Mouse (Mus musculus): ENCODE results near the gene Gm28998. TPM values are rescaled to one million over a fixed set of nuclear protein-coding genes. Genes with fewer than 3 reads are reported as not detected.
"Not testable (repeated sequence)": the region's sequence is repeated elsewhere in the genome, so short reads cannot be mapped to it uniquely, and the experiment has no call there.

Gm28998 gene
- total RNA-seq (2021) (not detected), polyA plus RNA-seq (2012; rRNA removed) (not detected in 2 replicates)
- long read RNA-seq, result 0 reads

- not testable (repeated sequence) for DNase-seq
Measured at GRCm38 (mm10) chrY:7253487-7253886, at the start of gene Gm28998. TSS of gene Gm28998 (plus strand) at chrY:7253787.

Other genes with a start within 250 kb of the Gm28998 start
- gene Gm21244, start 84.5 kb upstream of the Gm28998 start, total RNA-seq (2021), result not detected
- not detected in 2 replicates for gene Gm21244, start 84.5 kb upstream of the Gm28998 start, polyA plus RNA-seq (2012; rRNA removed)
- not detected for gene Gm21788, start 151.2 kb downstream of the Gm28998 start, total RNA-seq (2021)
- not detected in 2 replicates for gene Gm21788, start 151.2 kb downstream of the Gm28998 start, polyA plus RNA-seq (2012; rRNA removed)